ENCODE assay signal across 13 mouse cellular contexts in the genomic region with DNA sequence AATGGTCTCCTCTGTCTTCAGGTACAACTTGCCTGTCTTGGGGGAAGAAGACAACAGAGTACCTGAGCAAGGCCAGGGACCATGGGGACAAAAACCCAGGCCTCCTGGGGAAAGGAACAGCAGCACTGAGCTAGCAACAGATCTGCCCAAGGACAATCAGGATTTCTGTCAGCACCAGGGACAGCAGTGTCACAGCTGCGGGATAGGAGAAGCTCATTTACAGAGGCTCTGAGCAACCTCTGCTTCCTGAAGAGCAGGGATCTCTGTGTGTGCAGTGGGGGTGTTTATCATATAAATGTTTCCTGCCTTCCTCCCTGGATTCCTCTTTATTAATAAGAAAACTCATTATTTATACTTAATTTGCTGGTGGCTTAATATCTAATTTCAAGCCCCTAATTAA.
DNase-seq lines count a peak whose midpoint lies in the region; ATAC-seq and TF ChIP-seq lines count a peak whose summit lies in the region.
"Had no signal": no experiment of that assay in that cellular context is flagged by ENCODE, and none has a peak within 500 bp of the region (broad histone marks: within the 10 kb centered on the region; RNA-seq: fewer than 3 reads in every experiment).

No protein-coding gene starts in this region.

- TF ChIP-seq CTCF in lung, embryonic 14.5 days (IDR thresholded peaks at IDR 0.05; ENCODE audit: low read depth): no peak
- TF ChIP-seq CTCF in lung, adult 2 months (IDR thresholded peaks at IDR 0.05; ENCODE audit: insufficient read depth, low read length): no peak
- TF ChIP-seq CTCF in thymus, adult 2 months (IDR thresholded peaks at IDR 0.05; ENCODE audit: borderline replicate concordance, control insufficient read depth, extremely low read depth, insufficient read depth, low read length, poor library complexity): no peak

- no peak for TF ChIP-seq POLR2A in lung, adult 2 months (IDR thresholded peaks at IDR 0.05; ENCODE audit: borderline replicate concordance, extremely low read depth, low read depth, low read length)
- no peak for TF ChIP-seq POLR2A in thymus, adult 2 months (IDR thresholded peaks at IDR 0.05; ENCODE audit: control insufficient read depth, extremely low read depth, insufficient read depth, low read length, poor library complexity)

- DNase-seq in adrenal gland, postnatal 10 days: peak; percentile 52
- DNase-seq in adrenal gland, adult 18-20 months (ENCODE audit: low spot score in 2 of 2): no peak
- DNase-seq in lung, embryonic 14.5 days: peak; percentile 20
- DNase-seq in lung, adult 2 months: no peak
- DNase-seq in embryonic facial prominence, embryonic 11.5 days (ENCODE audit: low spot score): peak; percentile 54
- DNase-seq in gastrocnemius, postnatal 10 days: no peak
- no peak for DNase-seq in thymus, adult 2 months
- DNase-seq: cerebellum, postnatal 10 days; kidney, adult 18-20 months; lung, postnatal 14 days had no signal

- H3K9ac ChIP-seq in lung, embryonic 14.5 days: no peak overlapping the region
- H3K9ac ChIP-seq in embryonic facial prominence, embryonic 11.5 days (replicated peaks; ENCODE audit: low read length): no peak overlapping the region
- 0 out of 2 replicates have a peak overlapping the region, but pooled peaks have one; percentile 11 for H3K9ac ChIP-seq in midbrain, embryonic 16.5 days (ENCODE audit: low read depth, low read length)
- H3K9ac ChIP-seq: liver, embryonic 12.5 days had no signal

- H3K4me1 ChIP-seq in lung, embryonic 14.5 days (ENCODE audit: insufficient read depth): no peaks in the 10 kb centered on the region
- H3K4me1 ChIP-seq in lung, adult 2 months (ENCODE audit: control insufficient read depth, insufficient read depth, low read length): no peaks in the 10 kb centered on the region
- H3K4me1 ChIP-seq in embryonic facial prominence, embryonic 11.5 days (ENCODE audit: control insufficient read depth, insufficient read depth, low read length): no peaks in the 10 kb centered on the region
- H3K4me1 ChIP-seq in midbrain, embryonic 16.5 days (ENCODE audit: control insufficient read depth, insufficient read depth, low read length): peaks cover 22% of the 10 kb centered on the region
- H3K4me1 ChIP-seq in thymus, adult 2 months (replicated peaks; ENCODE audit: control insufficient read depth, insufficient read depth, low read length): no peaks in the 10 kb centered on the region
- H3K4me1 ChIP-seq: liver, embryonic 12.5 days had no signal

- no peaks in the 10 kb centered on the region for H3K27me3 ChIP-seq in lung, embryonic 14.5 days (ENCODE audit: insufficient read depth, low read length)
- no peaks in the 10 kb centered on the region for H3K27me3 ChIP-seq in embryonic facial prominence, embryonic 11.5 days (ENCODE audit: control insufficient read depth, insufficient read depth, low read length)
- H3K27me3 ChIP-seq in midbrain, embryonic 16.5 days (ENCODE audit: control insufficient read depth, insufficient read depth, low read depth, low read length): no peaks in the 10 kb centered on the region
- no peaks in the 10 kb centered on the region for H3K27me3 ChIP-seq in thymus, adult 2 months (ENCODE audit: control insufficient read depth, insufficient read depth, low read length)

- H3K9me3 ChIP-seq in lung, embryonic 14.5 days (ENCODE audit: low read depth, low read length): no peaks in the 10 kb centered on the region
- no peaks in the 10 kb centered on the region for H3K9me3 ChIP-seq in embryonic facial prominence, embryonic 11.5 days (replicated peaks; ENCODE audit: control insufficient read depth, low read length)
- H3K9me3 ChIP-seq in midbrain, embryonic 16.5 days (replicated peaks; ENCODE audit: control insufficient read depth, low read length, poor library complexity, severe bottlenecking): no peaks in the 10 kb centered on the region
- H3K9me3 ChIP-seq: liver, embryonic 12.5 days had no signal

- no peak overlapping the region for H3K27ac ChIP-seq in lung, embryonic 14.5 days (ENCODE audit: low read depth)
- H3K27ac ChIP-seq in embryonic facial prominence, embryonic 11.5 days (replicated peaks; ENCODE audit: low read depth, low read length): no peak overlapping the region
- H3K27ac ChIP-seq in midbrain, embryonic 16.5 days (ENCODE audit: low read length): 0 out of 2 replicates have a peak overlapping the region, but pooled peaks have one; percentile 26
- no peak overlapping the region for H3K27ac ChIP-seq in thymus, adult 2 months (ENCODE audit: control insufficient read depth, insufficient read depth, low read length)
- H3K27ac ChIP-seq: layer of hippocampus, adult 2 months; liver, embryonic 12.5 days had no signal

- WGBS in lung, embryonic 14.5 days: 0% methylated on average over 1 of the region's 1 CpGs
- 8% methylated on average over 1 of the region's 1 CpGs for WGBS in lung, adult 2 months
- WGBS in embryonic facial prominence, embryonic 11.5 days: 4% methylated on average over 1 of the region's 1 CpGs
- WGBS in midbrain, embryonic 16.5 days: 0% methylated on average over 1 of the region's 1 CpGs
- 8% methylated on average over 1 of the region's 1 CpGs for WGBS in thymus, adult 2 months

- no peak for ATAC-seq in lung, embryonic 14.5 days (ENCODE audit: insufficient read depth)
- no peak for ATAC-seq in embryonic facial prominence, embryonic 11.5 days (replicated peaks; ENCODE audit: insufficient number of reproducible peaks, low FRiP score, low TSS enrichment, low read depth)
- no peak for ATAC-seq in midbrain, embryonic 16.5 days
- ATAC-seq: liver, embryonic 12.5 days had no signal

- no peak overlapping the region for H3K4me2 ChIP-seq in lung, embryonic 14.5 days
- H3K4me2 ChIP-seq in embryonic facial prominence, embryonic 11.5 days (ENCODE audit: low read depth, low read length): no peak overlapping the region
- H3K4me2 ChIP-seq in midbrain, embryonic 16.5 days (ENCODE audit: low read length): no peak overlapping the region
- H3K4me2 ChIP-seq: liver, embryonic 12.5 days had no signal

- no peaks in the 10 kb centered on the region for H3K36me3 ChIP-seq in lung, embryonic 14.5 days (ENCODE audit: insufficient read depth)
- H3K36me3 ChIP-seq in embryonic facial prominence, embryonic 11.5 days (replicated peaks; ENCODE audit: control insufficient read depth, insufficient read depth, low read depth, low read length): no peaks in the 10 kb centered on the region
- H3K36me3 ChIP-seq in midbrain, embryonic 16.5 days (ENCODE audit: control insufficient read depth, insufficient read depth, low read length): no peaks in the 10 kb centered on the region
- no peaks in the 10 kb centered on the region for H3K36me3 ChIP-seq in thymus, adult 2 months (ENCODE audit: control insufficient read depth, insufficient read depth, low read length)
- H3K36me3 ChIP-seq: liver, embryonic 12.5 days had no signal

- no peak overlapping the region for H3K4me3 ChIP-seq in lung, embryonic 14.5 days (ENCODE audit: low read depth, low read length)
- no peak overlapping the region for H3K4me3 ChIP-seq in lung, adult 2 months (replicated peaks; ENCODE audit: extremely low read depth, low read depth, low read length)
- H3K4me3 ChIP-seq in embryonic facial prominence, embryonic 11.5 days (ENCODE audit: low read depth, low read length): no peak overlapping the region
- no peak overlapping the region for H3K4me3 ChIP-seq in midbrain, embryonic 16.5 days (ENCODE audit: low read depth, low read length)
- no peak overlapping the region for H3K4me3 ChIP-seq in thymus, adult 2 months (ENCODE audit: control insufficient read depth, insufficient read depth, low read length)
- H3K4me3 ChIP-seq: layer of hippocampus, adult 2 months; liver, embryonic 12.5 days had no signal

Comparison
In these comparisons a context has a peak if more than half of its experiments do, and no peak if none do; other contexts are left out.
1. DNase-seq: peak in adrenal gland, postnatal 10 days (single experiment), lung, embryonic 14.5 days (single experiment) and embryonic facial prominence, embryonic 11.5 days (single experiment); none in adrenal gland, adult 18-20 months (0 of 2), lung, adult 2 months (single experiment), gastrocnemius, postnatal 10 days (single experiment) and thymus, adult 2 months (single experiment).